Mouse (Mus musculus) hindbrain, embryonic 16.5 days (tissue): ENCODE results near the gene Ppt2. TPM values are rescaled to one million over a fixed set of nuclear protein-coding genes. Genes with fewer than 3 reads are reported as not detected.

Experiments used
- polyA plus RNA-seq: library from polyadenylated mRNA; unstranded; fragments of >200 nt; fragmentation: Nextera tagmentation; extraction: Ambion mirVana; gene quantifications from 2 replicates; pipeline ENCODE4 v1.2.1, GENCODE M21; 2015

The Ppt2 gene
- polyA plus RNA-seq, 1 experiment from 2014 or later = 19.9 TPM

Other genes with a start within 250 kb of the Ppt2 start
- gene BC051142, start 229.7 kb downstream of the Ppt2 start, polyA plus RNA-seq = 3.7 and 4.5 TPM in 2 replicates
- gene Btnl4, start 151.2 kb downstream of the Ppt2 start, polyA plus RNA-seq = not detected in 2 replicates
- not detected in 2 replicates for gene Btnl6, start 111.2 kb downstream of the Ppt2 start, polyA plus RNA-seq
- 6.1 and 6.4 TPM in 2 replicates for gene Notch4, start 64.2 kb downstream of the Ppt2 start, polyA plus RNA-seq
- 3.4 and 4.9 TPM in 2 replicates for gene Gpsm3, start 38.7 kb downstream of the Ppt2 start, polyA plus RNA-seq
- gene Pbx2, start 37.2 kb downstream of the Ppt2 start, polyA plus RNA-seq = 7.3 and 8.3 TPM in 2 replicates
- 1.3 and 1.6 TPM in 2 replicates for gene Ager, start 30.6 kb downstream of the Ppt2 start, polyA plus RNA-seq
- gene Rnf5, start 24.8 kb downstream of the Ppt2 start, polyA plus RNA-seq = 281 and 296 TPM in 2 replicates
- gene Agpat1, start 24.2 kb downstream of the Ppt2 start, polyA plus RNA-seq = 122 and 128 TPM in 2 replicates
- gene Egfl8, start 12.5 kb downstream of the Ppt2 start, polyA plus RNA-seq = 8.3 and 9.5 TPM in 2 replicates
- gene Prrt1, start 1.0 kb upstream of the Ppt2 start, polyA plus RNA-seq = 6.8 and 8.1 TPM in 2 replicates
- gene Fkbpl, start 16.3 kb upstream of the Ppt2 start, polyA plus RNA-seq = 13.5 and 17.0 TPM in 2 replicates
- 110 and 121 TPM in 2 replicates for gene Atf6b, start 18.6 kb upstream of the Ppt2 start, polyA plus RNA-seq
- gene Tnxb, start 42.0 kb upstream of the Ppt2 start, polyA plus RNA-seq = 0.30 and 0.34 TPM in 2 replicates
- 0.19 and 0.25 TPM in 2 replicates for gene C4b, start 115.4 kb upstream of the Ppt2 start, polyA plus RNA-seq
- gene Cyp21a1, start 176.1 kb upstream of the Ppt2 start, polyA plus RNA-seq = not detected in 2 replicates
- 41.2 and 43.1 TPM in 2 replicates for gene Stk19, start 208.4 kb upstream of the Ppt2 start, polyA plus RNA-seq
- gene Dxo, start 208.5 kb upstream of the Ppt2 start, polyA plus RNA-seq = 68.4 and 68.9 TPM in 2 replicates
- 57.1 and 62.6 TPM in 2 replicates for gene Skiv2l, start 221.7 kb upstream of the Ppt2 start, polyA plus RNA-seq
- 78.9 and 83.3 TPM in 2 replicates for gene Nelfe, start 221.9 kb upstream of the Ppt2 start, polyA plus RNA-seq
- 1.6 and 2.1 TPM in 2 replicates for gene Cfb, start 234.0 kb upstream of the Ppt2 start, polyA plus RNA-seq